Mouse (Mus musculus) adrenal gland, adult 18-20 months (tissue): Measurements from ENCODE around the gene Ltv1. TPM values are rescaled to one million over a fixed set of nuclear protein-coding genes. Genes with fewer than 3 reads are reported as not detected.
"Not testable (repeated sequence)": the region's sequence is repeated elsewhere in the genome, so short reads cannot be mapped to it uniquely, and the experiment has no call there.

Source experiments
- DNase-seq, 2 experiments: peaks; one replicate each; pipeline ENCODE4 v3.0.0; 2021 to 2022; ENCODE audit warnings: low spot score in 2 of 2
- total RNA-seq, 2 experiments: library from RNA; stranded (reverse); gene quantifications; 1 replicate in 1 of 2; 2 replicates in 1 of 2; pipeline ENCODE4 v1.2.3; 2021

Ltv1 gene
- total RNA-seq, 2 experiments from 2014 or later: 39.3 to 42.5 TPM

DNA sequence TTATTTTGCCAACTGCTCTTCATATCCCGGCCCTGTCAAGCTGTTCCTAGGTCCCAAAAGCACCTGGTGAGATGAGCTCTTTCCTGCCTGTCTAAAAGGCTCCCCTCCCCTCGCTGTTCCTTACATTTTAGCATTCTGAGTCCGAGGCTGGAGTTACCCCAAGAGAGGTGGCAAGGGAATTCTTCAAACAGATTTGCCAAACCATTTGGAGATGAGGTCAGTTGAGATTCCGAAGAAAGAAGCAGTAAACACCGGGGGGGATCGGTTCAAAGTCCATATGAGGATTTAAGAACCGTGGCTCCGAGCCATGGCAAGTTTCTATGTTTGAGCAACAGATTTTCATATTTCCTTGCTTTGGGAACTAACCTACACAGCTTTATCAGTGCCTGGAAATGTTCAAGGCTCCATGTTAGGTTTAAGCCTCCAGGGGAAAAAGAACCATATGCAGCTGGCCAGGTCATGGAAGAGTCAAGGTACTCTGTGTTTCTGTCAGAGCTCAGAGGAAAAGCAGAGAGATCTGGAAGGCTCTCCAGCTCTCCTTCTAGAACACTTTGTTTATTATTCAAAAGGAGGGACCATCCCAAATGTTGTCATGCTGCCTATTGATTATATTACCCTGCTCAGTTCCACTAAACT lies 4.0 kb upstream of the Ltv1 start:
- DNase-seq: no peak

DNA sequence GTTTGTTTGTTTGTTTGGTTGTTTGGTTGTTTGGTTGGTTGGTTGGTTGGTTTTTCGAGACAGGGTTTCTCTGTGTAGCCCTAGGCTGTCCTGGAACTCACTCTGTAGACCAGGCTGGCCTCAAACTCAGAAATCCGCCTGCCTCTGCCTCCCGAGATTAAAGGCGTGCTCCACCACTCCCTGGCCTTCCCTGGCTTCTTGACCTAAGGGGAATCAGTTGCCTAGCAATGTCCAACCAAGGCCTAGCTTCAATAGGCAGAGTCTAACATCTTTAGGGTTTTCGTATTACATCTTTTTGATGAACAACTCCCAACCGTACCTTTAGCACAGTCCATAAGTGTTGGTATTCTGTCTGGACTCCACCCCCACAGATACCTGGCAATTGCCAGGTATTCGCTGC lies 528 bp upstream of the Ltv1 start:
- DNase-seq: not testable (repeated sequence)

DNA sequence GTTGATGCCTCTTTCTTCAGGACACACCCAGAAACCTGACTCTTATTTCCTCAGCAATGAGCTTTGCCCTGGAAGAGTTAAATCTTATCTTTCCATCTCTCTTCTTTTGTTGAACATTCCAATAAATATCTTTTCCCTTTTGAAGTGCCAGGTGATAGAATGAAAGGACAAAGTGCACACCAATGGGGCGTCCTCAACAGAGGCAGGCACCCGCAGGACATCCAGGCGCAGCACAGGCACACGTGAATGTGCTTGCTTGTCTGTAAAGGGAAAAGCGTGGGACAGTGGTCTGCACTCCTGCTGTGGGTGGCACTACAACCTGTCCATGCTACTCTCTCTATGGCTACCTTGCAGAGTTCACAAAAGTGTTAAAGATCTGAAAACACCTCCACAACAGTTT lies 3.1 kb downstream of the Ltv1 start:
- no peak for DNase-seq

DNA sequence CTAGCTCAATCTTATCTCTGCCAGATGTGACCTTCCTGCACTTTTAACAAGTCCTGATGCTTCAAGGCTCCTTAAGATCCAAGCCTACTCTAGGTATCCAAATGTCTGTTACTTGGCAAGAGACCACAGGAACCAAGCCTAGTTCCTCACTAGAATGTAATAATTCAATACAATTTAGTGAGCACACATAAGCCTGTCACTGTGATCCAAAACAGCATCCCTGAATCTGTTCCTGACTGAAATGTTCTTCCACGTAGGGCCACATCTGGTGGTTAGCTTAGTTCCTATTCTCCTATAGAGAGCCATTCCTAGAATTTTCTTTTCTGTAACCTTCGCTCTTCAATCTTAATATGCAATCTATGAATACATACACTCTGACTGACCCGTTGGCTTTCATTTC lies 6.2 kb downstream of the Ltv1 start:
- DNase-seq: no peak

DNA sequence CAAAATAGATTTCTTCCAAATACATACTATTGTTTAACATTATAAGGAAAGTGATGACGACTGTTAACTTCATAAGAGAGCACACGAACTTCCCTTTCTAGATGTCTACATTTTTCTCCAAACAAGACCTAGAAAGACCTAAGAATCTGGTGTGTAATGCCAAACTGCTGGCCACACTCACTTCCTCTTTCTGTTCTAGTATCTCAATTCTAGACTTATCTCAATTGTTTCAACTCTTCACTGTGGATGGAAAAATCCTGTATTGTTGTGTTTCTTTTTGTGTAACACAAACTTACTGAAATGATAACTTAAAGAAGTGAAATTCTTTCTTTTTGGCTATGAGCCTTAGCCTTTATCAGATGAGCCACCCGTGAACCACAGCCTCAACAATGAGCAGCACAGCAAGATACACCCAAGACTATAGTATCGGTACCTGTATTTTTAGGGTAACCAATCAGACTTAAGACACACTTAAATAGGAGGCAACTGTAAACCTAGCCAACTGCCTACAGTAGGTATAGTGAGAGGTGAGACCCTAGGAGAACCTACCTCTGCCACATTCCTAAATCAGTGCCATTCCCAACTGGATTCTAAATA lies 8.7 kb downstream of the Ltv1 start:
- DNase-seq: no peak

DNA sequence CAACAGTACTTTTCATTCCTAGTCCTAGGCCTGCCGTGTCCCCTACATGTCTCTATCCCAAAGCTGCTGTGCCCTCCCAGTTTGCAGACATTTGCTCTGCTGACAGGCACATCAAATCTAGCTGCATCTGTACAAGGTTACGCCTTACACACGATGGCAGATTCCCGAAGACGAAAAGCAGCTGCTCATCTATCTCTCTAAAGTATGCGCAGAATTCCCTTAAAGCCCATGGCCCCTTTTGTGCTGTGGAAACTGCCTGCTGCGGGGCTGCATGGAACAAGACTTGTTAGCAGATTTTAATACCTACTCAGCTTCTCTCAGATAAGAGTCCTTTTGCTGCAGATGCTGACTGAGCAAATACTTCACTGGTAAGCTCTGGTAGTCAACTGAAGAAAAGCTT lies 12.8 kb downstream of the Ltv1 start:
- no peak for DNase-seq

DNA sequence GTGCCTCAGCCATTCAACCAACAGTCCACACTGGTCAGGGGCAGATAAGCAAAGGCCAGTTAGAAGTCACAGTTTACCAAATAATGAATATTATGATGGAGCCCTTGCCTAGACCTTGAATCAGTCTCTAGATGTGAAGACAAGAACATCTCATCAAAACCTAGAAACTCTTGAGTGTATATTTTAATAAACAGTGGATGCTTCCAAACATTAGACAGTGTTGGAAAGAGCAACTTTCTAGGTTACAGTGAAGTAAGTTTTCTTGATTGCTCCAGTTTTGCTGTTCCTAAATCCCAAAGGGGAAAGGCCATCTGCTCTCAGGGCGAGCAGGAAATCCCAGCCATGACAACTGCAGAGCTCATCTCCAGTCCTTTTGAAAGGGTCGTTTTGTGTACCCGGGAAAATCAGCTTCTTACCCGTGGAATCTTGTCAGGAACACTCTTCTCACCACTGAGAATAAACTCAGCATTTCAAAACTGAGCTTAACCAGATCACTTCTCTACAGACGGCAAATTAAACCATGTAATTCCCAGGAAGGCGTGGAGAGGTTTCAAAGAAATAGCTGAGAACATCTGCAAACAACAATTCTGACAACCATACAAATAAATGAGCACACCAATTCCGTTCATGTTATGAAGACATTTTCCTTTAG lies 14.9 kb downstream of the Ltv1 start, which contains the start of gene Zc2hc1b:
TSS of gene Zc2hc1b (minus strand) at position 51 of the 652 bp plus-strand sequence.
- DNase-seq: no peak

DNA sequence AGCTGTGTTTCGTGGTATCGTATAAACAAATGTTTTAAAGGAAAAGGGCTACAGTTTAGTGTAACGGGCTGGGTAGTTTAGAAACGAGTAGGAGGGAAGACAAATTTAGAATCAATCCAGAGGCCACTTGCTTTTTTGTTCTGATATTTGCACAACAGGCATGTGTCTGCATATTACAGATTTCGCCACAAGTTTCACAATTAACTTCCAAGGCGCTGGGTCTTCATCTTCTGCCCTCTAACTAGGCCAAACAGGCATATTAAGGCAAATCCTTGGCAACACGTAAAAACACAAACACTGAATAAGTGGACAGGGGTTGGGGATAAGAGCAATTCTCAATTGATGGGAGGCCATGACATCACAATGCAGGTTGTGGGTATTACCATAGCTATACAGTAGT lies 17.1 kb downstream of the Ltv1 start:
- DNase-seq: no peak

DNA sequence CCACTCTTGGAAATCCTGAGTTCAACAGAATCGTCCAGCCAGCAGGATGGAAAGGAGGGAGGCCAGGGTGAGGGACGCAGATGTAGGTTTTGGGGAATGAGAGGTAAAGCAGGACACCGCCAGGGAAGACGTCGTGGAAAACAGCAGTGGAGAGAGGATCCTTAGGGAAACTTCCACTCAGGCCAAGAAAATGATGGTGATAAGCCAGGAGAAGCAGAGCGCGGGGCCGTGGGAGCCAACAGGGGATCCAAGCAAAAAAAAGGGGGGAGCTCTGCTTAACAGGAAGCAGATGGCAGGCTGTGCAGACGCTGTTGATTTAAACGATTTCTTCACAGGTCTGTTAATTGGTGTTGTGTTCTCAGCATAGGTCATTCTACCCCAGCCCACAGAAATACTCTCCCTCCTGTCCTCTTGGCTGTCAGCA lies 20.2 kb downstream of the Ltv1 start:
- DNase-seq: no peak

DNA sequence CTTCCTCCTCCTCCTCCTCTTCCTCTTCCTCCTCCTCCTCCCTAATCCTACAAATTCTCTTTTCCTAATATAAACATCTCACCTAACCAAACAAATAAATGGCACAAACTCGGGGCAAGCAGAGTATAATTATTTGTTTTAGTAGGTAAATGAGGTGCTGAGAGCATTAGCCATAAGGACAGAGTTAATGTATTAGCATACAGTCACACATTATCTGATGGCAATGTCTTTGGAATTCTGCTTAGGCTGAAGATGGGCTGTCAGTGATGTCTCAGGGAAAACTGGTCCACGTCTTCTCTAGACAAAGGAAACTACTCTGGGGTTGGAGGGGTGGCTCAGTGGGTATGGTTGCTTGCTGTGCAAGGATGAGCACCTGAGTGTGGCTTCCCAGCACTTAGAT lies 21.5 kb downstream of the Ltv1 start:
- no peak for DNase-seq

DNA sequence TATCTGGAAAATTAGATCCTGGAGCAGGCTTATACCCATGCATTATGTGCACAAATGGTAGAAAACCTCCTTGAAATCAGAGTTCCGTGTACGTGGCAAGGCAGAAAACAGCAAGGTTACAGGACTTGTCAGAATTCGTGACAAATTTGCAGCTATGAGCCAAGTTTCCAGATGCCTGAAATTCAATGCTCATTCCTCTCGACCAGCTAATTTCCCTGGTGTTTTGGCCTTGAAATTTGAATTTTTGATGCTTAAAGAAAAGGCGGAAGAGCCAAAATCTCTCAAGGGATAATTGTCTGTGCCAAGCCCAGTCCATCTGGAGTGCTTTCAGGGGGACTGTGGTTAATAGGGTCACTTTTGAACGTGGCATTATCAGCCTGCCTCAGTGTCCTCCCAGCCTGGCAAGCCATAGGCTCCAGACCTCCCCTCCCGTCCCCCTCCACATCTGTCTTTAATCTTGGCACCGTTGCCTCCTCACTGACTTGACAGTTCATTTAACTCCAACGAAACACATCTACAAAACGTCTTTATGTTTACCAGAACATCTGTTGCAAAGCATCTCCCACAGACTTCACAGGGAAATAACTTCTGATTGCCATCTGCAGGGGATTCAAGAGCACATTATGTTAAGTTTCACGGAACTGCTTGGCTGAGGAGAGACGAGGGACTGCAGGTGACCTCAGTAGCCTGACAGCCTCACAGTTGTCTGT lies 22.1 kb downstream of the Ltv1 start:
- no peak for DNase-seq

DNA sequence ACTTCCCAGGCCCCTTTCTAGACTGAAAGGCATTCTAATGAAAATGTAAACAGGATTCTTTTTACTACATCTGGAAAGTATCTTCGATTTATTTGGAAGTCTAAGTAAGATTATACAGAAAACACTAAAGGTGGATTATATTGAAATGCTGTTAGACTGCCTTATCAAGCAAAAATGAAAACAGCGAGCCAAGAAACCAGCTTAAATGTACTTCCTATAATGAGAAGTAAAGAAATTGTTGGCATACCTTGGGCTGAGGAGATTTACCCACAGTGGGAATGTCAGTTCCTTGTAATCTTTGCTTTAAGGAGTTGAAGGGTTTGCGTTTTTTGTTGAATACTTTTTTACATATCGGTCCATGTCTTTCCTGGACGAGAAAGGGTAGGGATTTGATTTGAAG lies 24.5 kb downstream of the Ltv1 start:
- DNase-seq: no peak

DNA sequence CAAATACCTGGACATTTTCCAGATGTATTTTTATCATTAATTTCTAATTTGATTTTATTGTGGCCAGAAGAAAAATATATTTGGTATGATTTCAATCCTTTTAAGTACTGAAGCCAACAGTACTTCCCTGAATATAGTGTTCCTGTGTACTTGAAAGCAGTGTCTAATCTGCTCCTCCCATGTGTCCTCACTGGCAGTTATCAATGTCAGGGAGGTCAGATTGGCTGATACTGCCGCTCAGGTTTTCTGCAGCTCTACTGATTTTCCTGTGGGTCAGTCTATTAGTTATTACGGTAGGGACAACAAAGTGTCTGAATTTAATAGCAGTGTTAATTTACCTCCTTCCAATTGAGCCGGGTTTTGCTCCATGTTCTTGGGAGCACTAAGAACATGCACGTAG lies 30.9 kb downstream of the Ltv1 start:
- no peak for DNase-seq

DNA sequence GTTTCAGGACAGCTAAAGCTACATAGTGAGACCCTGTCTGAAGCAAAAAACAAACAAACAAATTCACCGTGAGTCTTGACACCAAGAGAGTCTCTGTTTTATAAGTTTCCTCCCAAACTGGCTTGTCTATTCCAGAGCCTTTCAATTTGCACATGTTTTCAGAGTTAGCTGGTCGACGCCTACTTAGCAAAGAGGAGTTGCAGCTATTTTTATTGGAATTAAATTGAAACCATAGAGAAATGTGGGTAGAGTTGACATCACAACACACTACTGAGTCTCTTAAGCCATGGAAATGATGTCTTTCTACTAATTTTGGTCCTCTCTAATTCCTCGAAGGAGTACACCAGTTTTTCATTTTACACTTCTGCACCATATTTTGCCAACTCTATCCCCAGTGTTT lies 32.1 kb downstream of the Ltv1 start:
- no peak for DNase-seq

DNA sequence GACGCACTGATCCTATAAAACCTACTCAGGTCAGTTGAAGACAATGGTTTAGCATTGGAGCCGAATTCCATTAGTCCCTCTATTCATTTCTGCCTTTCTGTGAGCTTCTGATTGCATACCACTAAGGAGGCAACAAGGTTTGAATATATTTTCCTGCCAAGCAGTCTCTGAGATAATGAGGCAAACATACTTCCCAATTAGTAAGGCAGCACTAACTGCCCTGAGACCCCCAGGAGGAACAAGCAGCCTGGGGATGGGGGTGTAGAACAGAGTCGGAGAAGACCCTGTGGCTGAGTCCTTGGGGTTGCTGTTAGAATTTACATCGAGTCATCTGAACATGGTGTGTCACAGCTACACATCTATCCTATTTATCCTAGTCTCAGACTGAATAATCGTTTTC lies 37.6 kb downstream of the Ltv1 start:
- no peak for DNase-seq

DNA sequence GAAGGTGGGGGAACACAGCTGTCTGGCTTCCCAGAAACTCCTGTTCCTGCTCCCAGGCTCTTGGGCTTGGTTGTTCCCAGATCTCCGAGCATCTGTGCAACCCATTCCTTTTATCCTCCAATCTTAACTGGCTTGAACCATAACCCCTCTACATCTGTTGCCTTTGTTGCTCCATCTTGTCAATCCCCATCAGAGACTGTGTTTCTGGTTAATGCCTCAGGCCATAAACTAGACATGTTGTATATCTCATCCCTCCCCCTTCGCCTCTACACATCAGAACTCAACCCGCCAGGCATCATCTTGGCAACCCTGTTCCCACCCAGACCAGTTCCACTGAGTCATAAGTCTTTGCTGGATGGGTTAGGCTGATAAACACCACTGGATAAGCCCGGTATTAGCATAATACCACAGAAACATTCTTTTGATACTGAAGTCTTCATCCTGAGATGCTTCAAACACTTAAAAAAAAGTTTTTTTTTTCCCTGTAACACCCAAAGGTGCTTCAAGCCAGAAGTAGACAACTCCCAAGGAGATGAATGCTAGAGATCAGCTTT lies 40.1 kb downstream of the Ltv1 start:
- no peak for DNase-seq

DNA sequence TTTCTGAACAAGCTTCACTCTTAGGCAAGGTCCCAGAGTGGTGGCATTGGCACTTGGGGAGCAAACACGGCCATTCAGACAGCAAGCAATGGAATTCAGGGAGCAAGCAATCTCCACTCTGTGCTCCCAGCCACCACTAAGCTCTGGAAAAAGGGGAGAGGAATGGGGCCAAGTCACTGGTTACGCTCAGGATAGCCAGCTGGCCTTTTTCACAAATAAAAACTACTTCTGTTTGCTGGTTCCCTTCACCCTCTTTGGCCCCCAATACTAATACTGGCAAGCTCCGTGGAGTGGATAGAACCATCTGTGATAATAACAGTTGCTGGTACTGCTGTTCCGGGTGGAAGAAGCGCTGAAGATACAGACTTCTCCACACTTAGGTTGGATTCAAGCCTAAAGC lies 41.6 kb downstream of the Ltv1 start:
- DNase-seq: no peak

DNA sequence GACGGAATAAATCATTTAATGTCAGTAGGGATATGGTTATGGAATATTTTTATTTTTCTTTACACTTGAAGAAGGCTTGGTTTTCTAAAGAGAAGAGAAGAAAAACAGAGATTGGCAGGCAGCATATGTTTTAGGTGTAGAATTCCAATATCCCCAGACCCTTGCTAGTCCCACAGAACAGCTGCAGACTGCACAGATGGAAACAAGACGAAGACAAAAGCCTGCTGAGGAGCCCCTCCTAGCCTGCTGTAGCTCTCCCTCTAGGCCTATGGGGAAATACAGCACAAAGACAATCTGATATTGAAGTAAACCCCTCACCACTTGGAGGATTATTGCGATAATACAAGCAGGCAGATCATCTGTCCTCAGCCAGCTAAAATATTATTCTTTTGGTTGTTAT lies 42.5 kb downstream of the Ltv1 start:
- no peak for DNase-seq

DNA sequence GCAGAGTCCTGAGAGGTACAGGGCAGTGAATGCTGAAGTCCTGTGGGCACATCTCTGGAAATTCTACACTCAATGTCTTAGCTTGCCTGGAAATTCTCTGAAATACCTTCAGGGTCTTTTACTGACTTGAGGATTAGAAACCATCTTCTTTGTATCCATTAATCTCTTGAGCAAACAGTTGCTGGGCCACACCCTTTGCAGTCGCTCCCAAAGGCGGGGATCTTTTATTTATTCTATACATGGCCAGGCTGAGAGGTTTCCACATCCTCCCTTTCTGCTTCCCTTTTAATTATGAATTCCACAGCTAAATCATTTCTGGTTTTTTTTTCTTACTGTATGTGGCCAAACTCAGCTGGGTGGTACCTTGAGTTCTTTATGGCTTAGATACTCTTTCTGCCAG lies 52.5 kb downstream of the Ltv1 start:
- DNase-seq: no peak

DNA sequence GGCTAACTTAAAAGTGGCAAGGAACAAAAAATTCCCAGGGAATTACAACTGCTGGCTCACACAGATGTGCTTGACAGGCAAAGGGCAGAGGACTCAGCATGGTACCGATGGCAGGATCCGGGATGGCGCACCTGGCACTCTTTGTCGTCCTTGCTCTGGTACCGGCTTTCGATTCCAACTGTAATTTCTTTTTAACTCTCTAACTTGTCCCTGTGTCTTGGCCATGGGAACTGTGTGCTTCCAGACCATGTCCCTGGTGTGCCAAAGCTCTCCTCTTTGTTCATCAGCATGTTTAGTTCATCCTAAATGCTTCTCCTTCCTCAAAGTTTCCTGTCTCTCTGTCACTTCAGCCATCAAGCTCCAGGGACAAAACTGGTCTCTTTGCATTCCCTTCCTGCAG lies 55.1 kb downstream of the Ltv1 start:
- DNase-seq: no peak

DNA sequence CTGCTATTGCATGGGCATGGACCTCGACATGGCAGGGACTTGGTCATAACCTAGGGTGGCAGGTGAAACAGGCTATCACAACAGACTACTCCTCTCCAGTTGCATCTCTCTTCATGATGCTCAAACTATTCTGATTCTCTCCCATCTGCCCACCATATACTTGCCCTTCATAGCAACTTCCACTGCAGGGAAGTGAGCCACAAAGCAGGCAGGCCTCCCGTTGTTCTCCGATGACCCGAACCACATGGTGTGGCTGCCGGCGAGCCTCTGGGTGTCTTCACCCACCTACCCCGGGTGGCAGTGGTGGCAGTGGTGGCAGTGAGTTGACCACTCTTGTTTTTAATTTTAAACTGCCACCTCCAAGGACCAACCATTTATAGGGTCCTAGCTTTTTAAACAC lies 57.2 kb downstream of the Ltv1 start:
- DNase-seq: no peak

DNA sequence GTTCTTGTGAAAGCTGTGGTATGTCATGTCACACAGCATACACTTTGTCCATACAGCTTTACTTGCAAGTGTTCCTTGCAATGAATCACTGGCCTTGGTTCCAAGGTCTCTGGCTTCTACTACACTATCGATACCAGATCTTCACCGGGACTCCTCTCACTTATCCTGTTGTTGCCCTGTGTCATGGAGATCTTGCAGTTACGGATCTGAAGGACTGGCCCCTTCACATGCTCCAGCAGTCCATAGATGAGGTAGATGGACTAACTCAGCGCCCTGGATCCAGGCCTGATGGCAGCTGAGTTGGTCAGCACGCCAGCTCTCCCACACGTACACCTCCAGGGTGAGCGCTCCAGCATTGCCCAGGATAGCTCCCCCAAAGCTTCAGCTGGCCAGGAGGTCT lies 57.7 kb downstream of the Ltv1 start:
- DNase-seq: no peak
